Mouse (Mus musculus): ENCODE results near the gene Gm21746.
"Not testable (repeated sequence)": the region's sequence is repeated elsewhere in the genome, so short reads cannot be mapped to it uniquely, and the experiment has no call there.

Gene Gm21746

GRCm38 (mm10) chrY:6237895-6238294 lies at the start of gene Gm21746:
Gene Gm21746 (minus strand): TSS chrY:6237995.
- in situ Hi-C loops (cut with MboI; ENCODE audit: low pct_unique_long_range_greater_than_20kb in 1 of 2, low sequenced_read_pairs in 2 of 2, unreplicated experiment in 1 of 2) = not testable (repeated sequence)

GRCm38 (mm10) chrY:6266798-6267197 lies 29.0 kb upstream of the Gm21746 start, which contains the start of gene Gm20873:
Gene Gm20873 (plus strand): TSS chrY:6267098.
- in situ Hi-C loops (cut with MboI; ENCODE audit: low pct_unique_long_range_greater_than_20kb in 1 of 2, low sequenced_read_pairs in 2 of 2, unreplicated experiment in 1 of 2) = not testable (repeated sequence)

Data from mouse embryonic stem cell (cell line).